Mouse (Mus musculus): ENCODE measurements around the gene Tex50. TPM values are rescaled to one million over a fixed set of nuclear protein-coding genes. Genes with fewer than 3 reads are reported as not detected.
"Not testable (repeated sequence)": the region's sequence is repeated elsewhere in the genome, so short reads cannot be mapped to it uniquely, and the experiment has no call there.

Gene Tex50
- polyA plus RNA-seq, 1 experiment = 4.3 TPM

DNA sequence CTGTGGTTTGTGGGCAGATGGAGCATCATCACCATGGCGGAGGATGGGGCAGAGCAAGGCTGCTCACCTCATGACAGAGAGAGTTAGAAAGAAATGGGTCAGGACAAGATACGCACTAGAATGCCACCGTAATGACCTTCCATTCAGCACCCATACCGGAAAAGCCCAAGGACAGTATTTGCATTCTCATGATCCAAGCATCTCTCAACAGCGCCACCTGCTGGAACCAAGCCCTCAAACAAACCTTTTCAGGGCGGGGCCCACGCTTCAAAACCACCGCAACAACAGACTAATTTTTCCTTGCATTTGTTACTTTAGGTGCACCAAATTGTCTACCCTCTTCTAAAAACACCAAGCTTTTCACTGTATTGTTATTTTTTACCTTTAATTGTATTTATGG is 21.6 kb upstream of the Tex50 start:
- WGBS = 57% methylated on average over 8 of the region's 8 CpGs
- Histone ChIP-seq H3K4me3 (replicated peaks; ENCODE audit: control insufficient read depth, low read depth, low read length) (no peak overlapping the region), H3K4me1 (ENCODE audit: control insufficient read depth, insufficient read depth, low read length) (no peaks in the 10 kb centered on the region), H3K27ac (ENCODE audit: control insufficient read depth, insufficient read depth, low read depth, low read length, poor library complexity) (no peak overlapping the region)
- TF ChIP-seq CTCF (IDR thresholded peaks at IDR 0.05; ENCODE audit: control insufficient read depth, insufficient read depth, low read length) (peak; percentile 78), POLR2A (IDR thresholded peaks at IDR 0.05; ENCODE audit: borderline replicate concordance, control insufficient read depth, low read depth, low read length) (no peak)

DNA sequence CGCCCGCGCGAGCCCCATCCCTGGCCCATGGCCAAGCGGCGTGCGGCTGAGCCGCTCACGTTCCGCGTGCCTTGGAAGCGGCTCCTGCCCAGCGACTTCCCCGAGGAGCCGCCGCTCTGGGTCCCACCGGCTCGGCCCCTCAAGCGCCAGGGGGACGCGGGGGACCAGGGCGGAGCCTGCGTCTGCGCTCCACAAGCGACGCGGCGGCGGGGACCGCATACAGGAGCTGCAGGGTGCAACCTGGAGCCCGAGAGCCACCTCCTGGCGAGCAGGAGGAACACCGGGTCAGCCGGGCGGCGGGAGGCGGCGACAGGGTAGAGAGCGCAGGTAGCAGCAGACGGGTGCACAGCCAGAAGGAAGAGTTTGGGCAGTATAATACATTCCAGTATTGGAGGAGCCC is 11.5 kb upstream of the Tex50 start:
- TF ChIP-seq POLR2A (IDR thresholded peaks at IDR 0.05; ENCODE audit: borderline replicate concordance, control insufficient read depth, low read depth, low read length) (no peak), CTCF (IDR thresholded peaks at IDR 0.05; ENCODE audit: control insufficient read depth, insufficient read depth, low read length) (peak; percentile 64)
- Histone ChIP-seq H3K4me3 (replicated peaks; ENCODE audit: control insufficient read depth, low read depth, low read length) (no peak overlapping the region), H3K4me1 (ENCODE audit: control insufficient read depth, insufficient read depth, low read length) (no peaks in the 10 kb centered on the region), H3K27ac (ENCODE audit: control insufficient read depth, insufficient read depth, low read depth, low read length, poor library complexity) (no peak overlapping the region; the same call in 1 of the 2 replicates)
- 2% methylated on average over 40 of the region's 40 CpGs for WGBS

DNA sequence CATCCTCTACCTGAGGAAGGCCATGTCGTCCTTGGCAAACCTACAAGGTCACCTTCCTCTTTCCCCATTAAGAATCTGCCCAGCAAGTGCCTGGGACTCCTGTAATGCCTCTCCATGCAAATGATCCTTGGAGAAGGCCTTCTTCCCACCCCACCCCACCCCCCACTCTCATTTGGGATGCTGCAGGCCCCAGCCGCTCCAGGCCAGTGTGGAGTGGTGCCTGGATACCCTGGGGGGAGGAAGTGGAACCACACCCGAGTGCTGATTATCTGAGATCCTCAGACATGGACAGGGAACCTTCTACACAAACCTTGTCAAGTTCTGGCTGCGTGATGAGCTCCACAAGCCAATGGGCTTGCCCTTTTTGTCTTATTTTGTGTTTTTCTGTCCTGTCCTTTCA is 1.2 kb upstream of the Tex50 start:
- no peak overlapping the region for H3K27ac ChIP-seq (ENCODE audit: control insufficient read depth, insufficient read depth, low read depth, low read length, poor library complexity)
- no peak for TF ChIP-seq CTCF (IDR thresholded peaks at IDR 0.05; ENCODE audit: control insufficient read depth, insufficient read depth, low read length)
- no peak for TF ChIP-seq POLR2A (IDR thresholded peaks at IDR 0.05; ENCODE audit: borderline replicate concordance, control insufficient read depth, low read depth, low read length)
- no peak overlapping the region for H3K4me3 ChIP-seq (replicated peaks; ENCODE audit: control insufficient read depth, low read depth, low read length)
- no peaks in the 10 kb centered on the region for H3K4me1 ChIP-seq (ENCODE audit: control insufficient read depth, insufficient read depth, low read length)
- 58% methylated on average over 4 of the region's 4 CpGs for WGBS

DNA sequence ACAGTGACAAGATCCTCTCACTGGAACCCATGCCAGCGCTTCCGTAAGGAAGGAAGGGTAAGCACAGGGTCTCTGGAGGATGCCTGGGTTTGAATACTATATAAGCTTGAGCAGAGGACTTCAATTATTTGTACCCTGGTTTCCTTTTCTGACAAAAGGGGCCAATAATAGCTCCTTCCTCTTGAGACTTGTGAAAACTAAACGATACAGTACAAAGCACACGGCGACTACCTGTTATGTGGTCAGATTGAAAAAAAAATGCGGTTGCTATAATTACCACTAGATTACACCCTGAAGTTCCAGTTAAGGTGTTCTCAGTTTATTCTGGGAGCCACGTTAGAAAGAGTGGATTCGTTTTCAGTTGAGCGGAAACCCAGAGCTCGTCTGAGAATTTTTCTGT is 2.6 kb downstream of the Tex50 start:
- no peak for TF ChIP-seq CTCF (IDR thresholded peaks at IDR 0.05; ENCODE audit: control insufficient read depth, insufficient read depth, low read length)
- TF ChIP-seq POLR2A (IDR thresholded peaks at IDR 0.05; ENCODE audit: borderline replicate concordance, control insufficient read depth, low read depth, low read length) = no peak
- Histone ChIP-seq H3K27ac (ENCODE audit: control insufficient read depth, insufficient read depth, low read depth, low read length, poor library complexity) (no peak overlapping the region), H3K4me3 (replicated peaks; ENCODE audit: control insufficient read depth, low read depth, low read length) (no peak overlapping the region), H3K4me1 (ENCODE audit: control insufficient read depth, insufficient read depth, low read length) (no peaks in the 10 kb centered on the region)
- WGBS = 10% methylated on average over 10 of the region's 10 CpGs

DNA sequence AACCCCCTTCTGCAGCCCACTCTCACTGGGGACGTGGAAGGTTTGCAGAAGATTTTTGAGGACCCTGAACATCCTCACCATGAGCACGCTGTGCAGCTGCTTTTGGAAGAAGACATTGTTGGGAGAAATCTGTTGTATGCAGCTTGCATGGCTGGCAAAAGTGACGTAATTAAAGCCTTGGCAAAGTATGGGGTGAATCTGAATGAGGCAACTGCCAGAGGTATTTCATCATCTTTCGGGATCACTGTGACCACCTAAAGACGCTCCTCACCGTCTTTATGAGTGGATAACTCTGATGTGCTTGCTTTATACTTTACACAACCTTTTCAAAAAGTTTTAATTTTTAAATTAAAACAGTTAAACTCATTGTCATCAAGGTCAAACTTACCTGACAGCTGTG is 8.0 kb downstream of the Tex50 start:
- TF ChIP-seq CTCF (IDR thresholded peaks at IDR 0.05; ENCODE audit: control insufficient read depth, insufficient read depth, low read length) (no peak), POLR2A (IDR thresholded peaks at IDR 0.05; ENCODE audit: borderline replicate concordance, control insufficient read depth, low read depth, low read length) (no peak)
- Histone ChIP-seq H3K27ac (ENCODE audit: control insufficient read depth, insufficient read depth, low read depth, low read length, poor library complexity) (no peak overlapping the region), H3K4me3 (replicated peaks; ENCODE audit: control insufficient read depth, low read depth, low read length) (no peak overlapping the region), H3K4me1 (ENCODE audit: control insufficient read depth, insufficient read depth, low read length) (no peaks in the 10 kb centered on the region)
- 47% methylated on average over 6 of the region's 6 CpGs for WGBS

DNA sequence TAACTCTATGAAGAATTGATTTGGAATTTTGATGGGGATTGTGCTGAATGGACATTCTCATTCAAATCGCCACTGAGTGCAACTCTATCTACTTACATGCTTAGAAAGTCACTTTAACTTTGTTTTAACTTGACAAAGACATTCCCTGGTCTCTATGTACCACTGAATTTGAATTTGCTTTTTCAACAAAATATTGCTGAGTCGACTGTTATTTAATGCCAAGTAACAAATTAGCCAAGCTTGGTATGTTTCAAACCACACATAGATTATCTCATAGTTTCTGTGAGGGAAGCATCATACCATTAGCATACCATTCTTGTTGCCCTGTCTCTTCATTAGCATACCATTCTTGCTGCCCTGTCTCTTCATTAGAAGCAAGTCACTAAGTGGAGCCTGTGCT is 11.2 kb downstream of the Tex50 start:
- Histone ChIP-seq H3K4me3 (replicated peaks; ENCODE audit: control insufficient read depth, low read depth, low read length) (no peak overlapping the region), H3K4me1 (ENCODE audit: control insufficient read depth, insufficient read depth, low read length) (no peaks in the 10 kb centered on the region), H3K27ac (ENCODE audit: control insufficient read depth, insufficient read depth, low read depth, low read length, poor library complexity) (no peak overlapping the region)
- 77% methylated on average over 2 of the region's 2 CpGs for WGBS
- TF ChIP-seq CTCF (IDR thresholded peaks at IDR 0.05; ENCODE audit: control insufficient read depth, insufficient read depth, low read length) = no peak
- TF ChIP-seq POLR2A (IDR thresholded peaks at IDR 0.05; ENCODE audit: borderline replicate concordance, control insufficient read depth, low read depth, low read length) = no peak

DNA sequence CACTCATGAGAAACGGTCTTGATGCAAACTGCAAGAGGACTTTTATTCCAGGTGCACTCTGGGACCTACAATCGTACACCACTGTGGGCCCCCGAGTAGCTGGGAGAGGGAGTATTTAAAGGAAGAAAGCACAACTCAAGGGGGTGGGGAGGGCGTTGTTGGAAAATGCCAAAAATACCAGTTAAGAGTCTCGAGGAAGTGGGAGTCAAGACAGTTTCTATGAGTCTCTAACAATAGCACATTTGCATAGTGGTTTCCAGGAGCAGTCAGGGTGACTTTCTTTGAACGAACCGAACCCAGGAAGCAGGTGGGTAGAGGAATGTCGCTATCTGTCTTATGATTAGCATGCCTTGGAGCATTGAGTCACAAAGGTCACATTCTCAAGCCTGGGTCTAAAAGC is 13.5 kb downstream of the Tex50 start:
- not testable (repeated sequence) for H3K4me3 ChIP-seq (replicated peaks; ENCODE audit: control insufficient read depth, low read depth, low read length); H3K27ac ChIP-seq (ENCODE audit: control insufficient read depth, insufficient read depth, low read depth, low read length, poor library complexity); H3K4me1 ChIP-seq (ENCODE audit: control insufficient read depth, insufficient read depth, low read length)
- WGBS = 73% methylated on average over 8 of the region's 8 CpGs

DNA sequence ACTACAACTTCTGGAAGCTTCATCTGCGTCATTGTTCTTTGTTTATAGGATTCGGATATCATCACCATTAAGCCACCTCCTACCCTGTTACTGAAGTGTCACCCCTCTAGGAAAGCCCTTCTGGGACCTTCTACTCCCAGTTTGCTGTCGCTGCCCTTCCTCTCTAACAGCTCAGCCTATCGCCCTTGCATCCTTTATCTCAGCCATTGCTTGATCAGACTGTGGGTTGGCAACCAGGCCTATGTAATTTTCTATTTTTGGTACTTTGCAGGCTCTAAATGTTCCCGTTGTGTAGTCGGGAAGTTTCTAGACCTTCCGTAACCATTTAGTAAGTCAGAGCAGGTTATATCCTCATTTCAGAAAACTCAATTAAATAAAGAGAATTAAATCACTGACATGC is 15.9 kb downstream of the Tex50 start:
- Histone ChIP-seq H3K4me3 (replicated peaks; ENCODE audit: control insufficient read depth, low read depth, low read length) (no peak overlapping the region), H3K27ac (ENCODE audit: control insufficient read depth, insufficient read depth, low read depth, low read length, poor library complexity) (no peak overlapping the region), H3K4me1 (ENCODE audit: control insufficient read depth, insufficient read depth, low read length) (no peaks in the 10 kb centered on the region)
- TF ChIP-seq POLR2A (IDR thresholded peaks at IDR 0.05; ENCODE audit: borderline replicate concordance, control insufficient read depth, low read depth, low read length) (no peak), CTCF (IDR thresholded peaks at IDR 0.05; ENCODE audit: control insufficient read depth, insufficient read depth, low read length) (no peak)
- WGBS = 84% methylated on average over 7 of the region's 7 CpGs

DNA sequence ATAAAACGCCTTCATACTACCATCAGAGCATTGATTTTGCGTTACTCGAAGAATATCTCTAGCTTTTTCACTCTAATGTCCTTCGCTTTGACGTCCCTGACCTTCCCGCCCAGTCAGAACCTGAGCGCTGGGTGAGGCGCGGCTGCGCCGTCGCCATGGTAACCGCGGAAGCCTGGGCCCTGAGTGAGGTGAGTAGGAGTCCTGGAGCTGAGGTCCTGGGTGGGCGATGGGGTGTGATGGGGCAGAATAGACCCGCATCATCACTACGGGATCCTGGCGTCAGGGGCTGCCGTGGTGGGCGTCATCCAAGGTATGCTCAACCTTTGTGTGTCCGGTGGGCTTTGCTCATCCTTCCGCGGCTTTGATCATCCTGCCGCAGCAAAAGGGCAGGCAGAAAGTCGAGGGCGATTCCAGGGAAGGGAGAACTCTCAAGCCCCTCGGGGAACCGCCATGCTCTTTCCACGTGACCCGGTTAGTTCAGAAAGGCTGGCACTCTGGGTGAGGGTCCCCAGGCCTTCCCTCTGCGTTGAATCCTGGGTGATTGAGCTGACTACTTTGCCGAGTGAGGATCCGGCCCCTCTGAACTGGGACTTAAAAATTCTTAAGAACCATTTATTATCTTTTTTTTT is 16.5 kb downstream of the Tex50 start, which contains the start of gene Ankrd45:
Ankrd45 (plus strand) TSS at position 161 of the 629 bp plus-strand sequence.
- no peak within 1 kb of the TSS for H3K27ac ChIP-seq (ENCODE audit: control insufficient read depth, insufficient read depth, low read depth, low read length, poor library complexity)
- no peak for TF ChIP-seq POLR2A (IDR thresholded peaks at IDR 0.05; ENCODE audit: borderline replicate concordance, control insufficient read depth, low read depth, low read length)
- no peak for TF ChIP-seq CTCF (IDR thresholded peaks at IDR 0.05; ENCODE audit: control insufficient read depth, insufficient read depth, low read length)
- H3K4me1 ChIP-seq (ENCODE audit: control insufficient read depth, insufficient read depth, low read length) = no peaks in the 10 kb centered on the region
- H3K4me3 ChIP-seq (replicated peaks; ENCODE audit: control insufficient read depth, low read depth, low read length) = no peak within 1 kb of the TSS
- WGBS = 17% methylated on average over 33 of the region's 33 CpGs

Data from bone marrow, adult 2 months (tissue).